Mouse (Mus musculus): ENCODE data around the gene 1500009L16Rik.

1500009L16Rik gene

DNA sequence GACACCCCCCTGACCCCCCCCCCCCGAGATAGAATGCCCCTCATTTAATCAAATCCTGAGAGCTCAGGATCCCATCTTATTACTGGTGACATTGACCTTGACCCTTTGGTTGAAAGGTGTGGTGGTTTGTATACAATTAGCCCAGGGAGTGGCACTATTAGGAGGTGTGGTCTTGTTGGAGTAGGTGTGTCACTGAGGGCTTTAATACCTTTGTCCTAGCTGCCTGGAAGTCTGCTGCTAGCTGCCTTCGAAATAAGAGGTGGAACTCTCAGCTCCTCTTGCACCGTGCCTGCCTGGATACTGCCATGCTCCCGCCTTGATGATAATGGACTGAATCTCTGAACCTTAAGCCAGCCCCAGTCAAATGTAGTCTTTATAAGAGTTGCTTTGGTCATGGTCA, 41.2 kb downstream of the 1500009L16Rik start:
- no peak for DNase-seq

- DNase-seq, result no peak
These were observed 44.2 kb downstream of the 1500009L16Rik start for GRCm38 (mm10) chr10:83766882-83767281.

GRCm38 (mm10) chr10:83776272-83776878, 53.7 kb downstream of the 1500009L16Rik start:
- DNase-seq, result peak; percentile 80

DNA sequence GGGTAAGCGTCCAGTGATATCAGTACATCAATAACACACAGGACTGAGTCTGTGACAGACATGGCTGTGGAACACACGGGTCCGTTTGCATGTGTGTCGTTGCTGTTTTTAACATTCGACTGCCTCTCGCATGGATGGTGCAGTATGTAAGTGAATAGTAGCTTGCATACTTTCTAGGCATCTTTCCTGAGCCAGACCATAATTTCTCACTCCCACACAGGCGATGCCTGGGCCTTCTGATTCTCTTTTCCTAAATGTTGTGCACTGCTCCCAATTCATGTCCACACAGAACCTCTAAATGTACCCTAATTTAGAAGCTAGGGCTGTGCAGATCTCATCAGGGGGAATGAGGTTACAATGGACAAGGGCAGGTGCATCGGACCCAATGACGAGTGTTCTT, 54.6 kb downstream of the 1500009L16Rik start:
- DNase-seq, result no peak

DNA sequence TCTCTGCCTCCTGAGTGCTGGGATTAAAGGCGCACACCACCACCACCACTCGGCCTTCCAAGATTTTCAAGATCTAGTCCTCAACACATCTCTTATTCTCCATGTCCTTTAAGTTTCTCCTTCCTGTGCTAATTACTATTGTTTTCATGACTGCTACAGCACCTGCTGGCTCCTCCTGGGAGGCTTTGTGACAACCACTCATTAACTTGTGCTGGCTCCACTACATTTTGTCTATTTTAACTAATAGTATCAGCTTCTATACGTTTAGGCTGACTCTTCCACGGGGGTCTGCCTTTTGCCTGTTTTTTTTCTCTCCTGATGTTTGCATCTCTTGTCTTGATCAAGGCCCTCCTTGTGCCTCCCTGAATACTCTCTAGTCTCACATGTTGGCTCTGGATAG, 59.2 kb downstream of the 1500009L16Rik start:
- no peak for DNase-seq

- DNase-seq, result no peak
These were observed 59.9 kb downstream of the 1500009L16Rik start for GRCm38 (mm10) chr10:83782371-83783120.

GRCm38 (mm10) chr10:83785003-83785402, 62.3 kb downstream of the 1500009L16Rik start:
- DNase-seq, result peak; percentile 36

DNA sequence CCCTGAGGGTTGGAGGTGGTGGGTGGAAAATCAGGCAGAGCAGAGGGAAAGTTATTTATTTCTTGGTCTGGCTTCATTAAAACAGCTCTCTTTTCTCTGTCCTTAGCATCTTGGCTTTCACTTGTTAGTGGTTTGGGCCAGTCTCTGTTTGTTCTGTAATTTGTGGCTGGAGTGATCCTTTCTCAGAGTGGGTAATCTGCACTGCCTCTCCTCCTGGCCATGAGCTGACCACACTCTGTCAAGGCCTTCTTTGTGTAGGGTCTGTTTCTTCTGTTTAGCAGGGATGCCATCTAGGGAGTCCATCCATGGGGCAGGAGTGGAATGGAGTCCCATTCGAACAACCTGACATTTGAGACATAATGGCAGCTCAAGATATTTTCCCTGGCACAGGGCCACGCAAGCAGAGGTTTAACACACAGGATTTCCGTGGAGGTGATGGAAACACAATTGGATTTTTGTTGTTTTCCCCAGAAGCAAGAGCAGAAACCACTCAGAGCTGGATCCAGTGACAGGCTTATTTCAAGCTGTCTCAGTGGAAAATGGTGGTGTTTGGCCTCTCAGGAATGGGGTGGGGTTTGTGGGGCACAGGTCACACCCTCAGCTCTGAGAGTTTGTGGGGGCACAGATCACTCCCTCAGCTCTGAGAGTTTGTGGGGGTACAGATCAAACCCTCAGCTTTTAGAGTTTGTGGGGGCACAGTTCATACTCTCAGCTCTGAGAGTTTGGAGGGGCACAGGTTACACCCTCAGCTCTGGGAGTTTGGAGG, 63.1 kb downstream of the 1500009L16Rik start:
- no peak for DNase-seq

DNA sequence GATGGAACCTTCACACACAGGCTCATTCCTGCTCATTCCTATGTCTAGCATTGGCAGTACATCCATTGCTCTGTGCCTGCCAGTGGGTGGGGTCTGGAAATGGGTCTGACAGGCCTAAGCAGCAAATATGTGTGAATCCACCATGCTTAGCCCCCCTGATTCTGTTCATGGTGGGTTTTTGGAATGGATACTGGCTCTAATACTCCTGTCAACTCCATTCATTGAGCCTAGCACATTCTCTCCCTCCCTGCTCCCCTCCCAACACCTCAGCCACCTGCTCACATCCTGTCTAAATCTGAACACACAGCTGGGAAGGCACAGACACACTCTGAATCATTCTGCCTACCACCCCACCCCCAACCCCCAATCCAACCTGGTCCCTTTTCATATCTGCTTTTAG, 72.4 kb downstream of the 1500009L16Rik start:
- DNase-seq, result no peak

GRCm38 (mm10) chr10:83795500-83795899, 72.8 kb downstream of the 1500009L16Rik start:
- no peak for DNase-seq

DNA sequence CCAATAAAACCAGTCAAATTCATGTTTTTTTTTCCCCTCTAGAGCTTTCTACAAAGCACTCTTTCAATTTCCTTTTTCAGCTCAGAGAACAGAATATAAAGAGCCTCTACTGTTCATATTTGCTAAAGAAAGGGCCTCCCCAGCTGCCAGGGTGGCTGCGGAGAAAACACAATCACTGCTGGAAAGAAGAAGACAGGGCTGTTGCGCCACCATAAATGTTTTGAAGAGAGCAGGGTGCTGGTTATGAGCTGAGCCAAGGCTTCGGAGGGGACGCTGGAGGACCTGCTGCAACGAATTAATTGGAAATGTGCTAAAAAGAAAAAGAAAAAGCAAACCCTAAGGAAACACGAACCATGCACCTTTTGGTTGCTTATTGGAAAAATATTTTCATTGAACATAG, 81.4 kb downstream of the 1500009L16Rik start:
- no peak for DNase-seq

GRCm38 (mm10) chr10:83805201-83805718, 82.6 kb downstream of the 1500009L16Rik start:
- DNase-seq, result peak; percentile 77

GRCm38 (mm10) chr10:83807251-83807650, 84.6 kb downstream of the 1500009L16Rik start:
- no peak for DNase-seq

All from embryo, embryonic 11 days (tissue).